Mouse (Mus musculus) midbrain, embryonic 15.5 days (tissue): Measurements from ENCODE around the gene Boc. TPM values are rescaled to one million over a fixed set of nuclear protein-coding genes. Genes with fewer than 3 reads are reported as not detected.

Experiments
- ATAC-seq: fragments of 200-750 bp; cut with Nextera tagmentation; replicated peaks from 2 replicates; pipeline ENCODE4 v1.8.0; 2017; ENCODE audit warnings: moderate TSS enrichment
- H3K27ac ChIP-seq: fragments of 300-500 bp; sonication (generic); 2 replicates; pipeline ENCODE4 v1.5.1; 2015; ENCODE audit warnings: mild to moderate bottlenecking, inconsistent platforms
- H3K27me3 ChIP-seq: fragments of 300-500 bp; sonication (generic); replicated peaks from 2 replicates; pipeline ENCODE4 v1.6.1; 2015; ENCODE audit warnings: inconsistent platforms
- H3K36me3 ChIP-seq: fragments of 300-500 bp; sonication (generic); replicated peaks from 2 replicates; pipeline ENCODE4 v1.6.1; 2015; ENCODE audit warnings: inconsistent platforms
- H3K4me1 ChIP-seq: fragments of 300-500 bp; sonication (generic); 2 replicates; pipeline ENCODE4 v1.6.1; 2015; ENCODE audit warnings: inconsistent platforms
- H3K4me2 ChIP-seq: fragments of 300-500 bp; sonication (generic); 2 replicates; pipeline ENCODE4 v1.6.1; 2015; ENCODE audit warnings: inconsistent platforms, mild to moderate bottlenecking, moderate library complexity
- H3K4me3 ChIP-seq: fragments of 300-500 bp; sonication (generic); 2 replicates; pipeline ENCODE4 v1.5.1; 2015; ENCODE audit warnings: mild to moderate bottlenecking, inconsistent platforms
- H3K9ac ChIP-seq: fragments of 300-500 bp; sonication (generic); 2 replicates; pipeline ENCODE4 v1.6.1; 2015; ENCODE audit warnings: mild to moderate bottlenecking, inconsistent platforms
- H3K9me3 ChIP-seq: fragments of 300-500 bp; sonication (generic); 2 replicates; pipeline ENCODE4 v1.6.1; 2016; ENCODE audit warnings: inconsistent platforms
- WGBS: fragments of 180-500 bp; shearing (Covaris S2); methylation state at CpG from one replicate; pipeline ENCODE4 v1.1.7; 2015; ENCODE audit warnings: mixed read lengths; 5-methylcytosine and 5-hydroxymethylcytosine counted together
- polyA plus RNA-seq: library from polyadenylated mRNA; unstranded; fragments of >200 nt; fragmentation: Nextera tagmentation; extraction: Ambion mirVana; gene quantifications from 2 replicates; pipeline ENCODE4 v1.2.1, GENCODE M21; 2015

Boc gene
- polyA plus RNA-seq, 1 experiment from 2014 or later: 11.7 TPM

GRCm38 (mm10) chr16:44494441-44495108, 64.1 kb downstream of the Boc start:
- WGBS: 47% methylated on average over 8 of the region's 8 CpGs
- no peak overlapping the region for H3K4me2 ChIP-seq
- no peak overlapping the region for H3K9ac ChIP-seq
- peaks cover 12% of the 10 kb centered on the region for H3K4me1 ChIP-seq
- peak overlapping the region; percentile 35 for H3K27ac ChIP-seq
- ATAC-seq: 0 out of 2 replicates have a peak, but pooled peaks have one; percentile 25
- no peaks in the 10 kb centered on the region for H3K27me3 ChIP-seq
- H3K4me3 ChIP-seq: no peak overlapping the region
- H3K9me3 ChIP-seq: no peaks in the 10 kb centered on the region
- peaks cover 6% of the 10 kb centered on the region; the same call in 1 of the 2 replicates for H3K36me3 ChIP-seq

- H3K27ac ChIP-seq: peak overlapping the region; percentile 35; the same call in 1 of the 2 replicates
- no peak; the same call in 1 of the 2 replicates for ATAC-seq
Observed at GRCm38 (mm10) chr16:44493868-44494267, 64.8 kb downstream of the Boc start.

GRCm38 (mm10) chr16:44492706-44493105, 66.0 kb downstream of the Boc start:
- Histone ChIP-seq H3K27me3 (no peaks in the 10 kb centered on the region), H3K4me3 (no peak overlapping the region), H3K9ac (no peak overlapping the region), H3K27ac (peak overlapping the region; percentile 35; the same call in 1 of the 2 replicates), H3K4me1 (peaks cover 12% of the 10 kb centered on the region), H3K36me3 (0 out of 2 replicates have a peak, but pooled peaks cover 2% of the 10 kb centered on the region), H3K4me2 (no peak overlapping the region), H3K9me3 (no peaks in the 10 kb centered on the region)
- ATAC-seq: no peak
- 93% methylated on average over 9 of the region's 9 CpGs for WGBS

More at GRCm38 (mm10) chr16:44493868-44494267, 64.8 kb downstream of the Boc start:
- H3K4me2 ChIP-seq: no peak overlapping the region
- no peak overlapping the region for H3K9ac ChIP-seq
- H3K4me3 ChIP-seq: no peak overlapping the region
- WGBS: 20% methylated on average over 6 of the region's 6 CpGs
- H3K4me1 ChIP-seq: peaks cover 12% of the 10 kb centered on the region
- H3K36me3 ChIP-seq: peaks cover 7% of the 10 kb centered on the region; the same call in 1 of the 2 replicates
- no peaks in the 10 kb centered on the region for H3K9me3 ChIP-seq
- no peaks in the 10 kb centered on the region for H3K27me3 ChIP-seq

- no peak for ATAC-seq
- WGBS: 92% methylated on average over 6 of the region's 6 CpGs
- Histone ChIP-seq H3K36me3 (0 out of 2 replicates have a peak, but pooled peaks cover 2% of the 10 kb centered on the region), H3K4me3 (no peak overlapping the region), H3K9ac (no peak overlapping the region), H3K27ac (no peak overlapping the region), H3K27me3 (no peaks in the 10 kb centered on the region), H3K9me3 (no peaks in the 10 kb centered on the region), H3K4me1 (peaks cover 12% of the 10 kb centered on the region), H3K4me2 (no peak overlapping the region)
Observed at GRCm38 (mm10) chr16:44492151-44492550, 66.5 kb downstream of the Boc start.

- no peak overlapping the region for H3K27ac ChIP-seq
- H3K4me3 ChIP-seq: no peak overlapping the region
- H3K9me3 ChIP-seq: no peaks in the 10 kb centered on the region
- H3K27me3 ChIP-seq: no peaks in the 10 kb centered on the region
- whole genome bisulfite sequencing: 85% methylated on average over 9 of the region's 9 CpGs
- H3K9ac ChIP-seq: no peak overlapping the region
- ATAC-seq: no peak
- H3K4me1 ChIP-seq: peaks cover 12% of the 10 kb centered on the region
- 0 out of 2 replicates have a peak, but pooled peaks cover 2% of the 10 kb centered on the region for H3K36me3 ChIP-seq
- H3K4me2 ChIP-seq: no peak overlapping the region
Observed at GRCm38 (mm10) chr16:44491051-44491450, 67.6 kb downstream of the Boc start.

GRCm38 (mm10) chr16:44487194-44487593, 71.5 kb downstream of the Boc start:
- H3K9ac ChIP-seq: no peak overlapping the region
- 62% methylated on average over 13 of the region's 13 CpGs for WGBS
- H3K4me2 ChIP-seq: no peak overlapping the region
- no peak for ATAC-seq
- peaks cover 1% of the 10 kb centered on the region; the same call in 1 of the 2 replicates for H3K4me1 ChIP-seq
- H3K36me3 ChIP-seq: 0 out of 2 replicates have a peak, but pooled peaks cover 2% of the 10 kb centered on the region
- no peak overlapping the region for H3K4me3 ChIP-seq
- no peaks in the 10 kb centered on the region for H3K9me3 ChIP-seq
- no peaks in the 10 kb centered on the region for H3K27me3 ChIP-seq
- H3K27ac ChIP-seq: no peak overlapping the region; the same call in 1 of the 2 replicates

GRCm38 (mm10) chr16:44486612-44487011, 72.1 kb downstream of the Boc start:
- Histone ChIP-seq H3K4me1 (peaks cover 7% of the 10 kb centered on the region), H3K4me2 (no peak overlapping the region), H3K27me3 (no peaks in the 10 kb centered on the region), H3K36me3 (0 out of 2 replicates have a peak, but pooled peaks cover 2% of the 10 kb centered on the region), H3K9ac (no peak overlapping the region), H3K27ac (no peak overlapping the region), H3K4me3 (no peak overlapping the region), H3K9me3 (no peaks in the 10 kb centered on the region)
- WGBS: 78% methylated on average over 9 of the region's 9 CpGs
- no peak for ATAC-seq

- H3K36me3 ChIP-seq: 0 out of 2 replicates have a peak, but pooled peaks cover 2% of the 10 kb centered on the region
- no peak overlapping the region for H3K27ac ChIP-seq
- ATAC-seq: no peak
- H3K4me1 ChIP-seq: peaks cover 11% of the 10 kb centered on the region
- 66% methylated on average over 8 of the region's 8 CpGs for WGBS
- H3K4me3 ChIP-seq: no peak overlapping the region
- no peak overlapping the region for H3K9ac ChIP-seq
- no peaks in the 10 kb centered on the region for H3K9me3 ChIP-seq
- H3K27me3 ChIP-seq: no peaks in the 10 kb centered on the region
- H3K4me2 ChIP-seq: no peak overlapping the region
Observed at GRCm38 (mm10) chr16:44485691-44486090, 73.0 kb downstream of the Boc start.

- Histone ChIP-seq H3K27me3 (no peaks in the 10 kb centered on the region), H3K27ac (no peak overlapping the region), H3K4me1 (peaks cover 11% of the 10 kb centered on the region), H3K9ac (no peak overlapping the region), H3K9me3 (no peaks in the 10 kb centered on the region), H3K4me2 (no peak overlapping the region), H3K36me3 (0 out of 2 replicates have a peak, but pooled peaks cover 2% of the 10 kb centered on the region), H3K4me3 (no peak overlapping the region)
- WGBS: 84% methylated on average over 10 of the region's 10 CpGs
- no peak for ATAC-seq
Observed at GRCm38 (mm10) chr16:44484831-44485230, 73.9 kb downstream of the Boc start.

GRCm38 (mm10) chr16:44484079-44484478, 74.6 kb downstream of the Boc start:
- H3K36me3 ChIP-seq: 0 out of 2 replicates have a peak, but pooled peaks cover under 1% of the 10 kb centered on the region
- H3K4me1 ChIP-seq: peaks cover 11% of the 10 kb centered on the region
- H3K4me2 ChIP-seq: no peak overlapping the region
- H3K9ac ChIP-seq: no peak overlapping the region
- H3K27me3 ChIP-seq: no peaks in the 10 kb centered on the region
- no peak overlapping the region for H3K4me3 ChIP-seq
- 7% methylated on average over 7 of the region's 7 CpGs for WGBS
- peak; percentile 25; the same call in 1 of the 2 replicates for ATAC-seq
- H3K9me3 ChIP-seq: no peaks in the 10 kb centered on the region
- H3K27ac ChIP-seq: no peak overlapping the region

GRCm38 (mm10) chr16:44481599-44482593, 76.8 kb downstream of the Boc start:
- Histone ChIP-seq H3K4me2 (no peak overlapping the region), H3K9me3 (no peaks in the 10 kb centered on the region), H3K27ac (peak overlapping the region; percentile 22; the same call in 1 of the 2 replicates), H3K27me3 (no peaks in the 10 kb centered on the region), H3K36me3 (no peaks in the 10 kb centered on the region), H3K4me1 (peaks cover 11% of the 10 kb centered on the region), H3K4me3 (no peak overlapping the region), H3K9ac (no peak overlapping the region)
- WGBS: 41% methylated on average over 28 of the region's 28 CpGs
- ATAC-seq: no peak; the same call in 1 of the 2 replicates

- Histone ChIP-seq H3K9ac (no peak overlapping the region), H3K4me3 (no peak overlapping the region), H3K36me3 (no peaks in the 10 kb centered on the region), H3K9me3 (no peaks in the 10 kb centered on the region), H3K4me1 (peaks cover 11% of the 10 kb centered on the region), H3K27me3 (no peaks in the 10 kb centered on the region), H3K4me2 (no peak overlapping the region), H3K27ac (no peak overlapping the region)
- 72% methylated on average over 7 of the region's 7 CpGs for WGBS
- ATAC-seq: no peak
Observed at GRCm38 (mm10) chr16:44480616-44481015, 78.1 kb downstream of the Boc start.
